Mouse (Mus musculus) layer of hippocampus, adult 9-10 months (tissue): ENCODE measurements around the gene Faf1.

Experiments
- DNase-seq: peaks from one replicate; pipeline ENCODE4 v3.0.0; 2022; ENCODE audit warnings: low spot score

Gene Faf1

GRCm38 (mm10) chr4:109978858-109979340 is 302.5 kb downstream of the Faf1 start:
- DNase-seq = no peak

- DNase-seq = no peak
These were observed 303.3 kb downstream of the Faf1 start for GRCm38 (mm10) chr4:109979461-109980320.

GRCm38 (mm10) chr4:109980321-109981082 is 304.1 kb downstream of the Faf1 start:
- DNase-seq = no peak

- DNase-seq = no peak
These were observed 304.9 kb downstream of the Faf1 start for GRCm38 (mm10) chr4:109981083-109981870.

GRCm38 (mm10) chr4:109981871-109982680 is 305.7 kb downstream of the Faf1 start:
- DNase-seq = no peak

GRCm38 (mm10) chr4:109982681-109983265 is 306.4 kb downstream of the Faf1 start:
- DNase-seq = no peak

- no peak for DNase-seq
These were observed 307.1 kb downstream of the Faf1 start for GRCm38 (mm10) chr4:109983281-109984001.

GRCm38 (mm10) chr4:109984011-109984411 is 307.6 kb downstream of the Faf1 start:
- DNase-seq = no peak

- DNase-seq = no peak
These were observed 308.4 kb downstream of the Faf1 start for GRCm38 (mm10) chr4:109984496-109985423.

GRCm38 (mm10) chr4:109985424-109986172 is 309.2 kb downstream of the Faf1 start:
- no peak for DNase-seq

- DNase-seq = no peak
These were observed 309.9 kb downstream of the Faf1 start for GRCm38 (mm10) chr4:109986301-109986700.

- DNase-seq = no peak
These were observed 310.5 kb downstream of the Faf1 start for GRCm38 (mm10) chr4:109986748-109987355.

- no peak for DNase-seq
These were observed 311.4 kb downstream of the Faf1 start for GRCm38 (mm10) chr4:109987560-109988362.

GRCm38 (mm10) chr4:109988411-109988810 is 312.0 kb downstream of the Faf1 start:
- DNase-seq = no peak

- DNase-seq = no peak
These were observed 312.8 kb downstream of the Faf1 start for GRCm38 (mm10) chr4:109989213-109989612.

GRCm38 (mm10) chr4:110006044-110006443 is 329.7 kb downstream of the Faf1 start:
- DNase-seq = no peak
